Mouse (Mus musculus): Measurements from ENCODE around the gene Fgfr2.

The Fgfr2 gene

GRCm38 (mm10) chr7:133123244-133123998, at the start of gene Fgfr2:
Gene Fgfr2, minus strand, starts transcription at chr7:133123350.
- DNase-seq: peak; percentile 78 to 87

- peak; percentile 77 to 84 for DNase-seq
Observed at GRCm38 (mm10) chr7:133171403-133172032, 48.4 kb upstream of the Fgfr2 start.

GRCm38 (mm10) chr7:133168928-133169327, 45.8 kb upstream of the Fgfr2 start:
- no peak for DNase-seq

DNA sequence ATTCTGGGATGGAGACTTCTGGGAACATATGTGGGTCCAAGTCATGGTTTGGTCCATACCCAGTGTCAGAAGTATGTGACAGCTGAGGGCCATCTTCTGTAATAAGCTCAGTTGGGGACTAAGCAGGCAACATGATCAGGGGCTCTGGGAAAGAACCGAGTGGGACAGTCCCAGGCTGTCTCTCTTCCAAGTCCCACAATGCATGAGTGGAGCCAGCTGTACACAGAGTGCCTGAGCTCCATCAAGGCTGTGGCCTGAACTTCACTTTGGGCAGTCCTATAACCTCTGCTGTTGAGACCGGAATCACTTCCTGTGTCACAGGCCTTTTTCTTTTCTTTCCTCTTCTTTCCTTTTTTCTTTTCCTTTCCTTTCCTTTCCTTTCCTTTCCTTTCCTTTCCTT, 44.8 kb upstream of the Fgfr2 start:
- peak in 1 of 2 experiments; percentile 44 for DNase-seq

- DNase-seq: no peak
Observed at GRCm38 (mm10) chr7:133164770-133165169, 41.6 kb upstream of the Fgfr2 start.

DNA sequence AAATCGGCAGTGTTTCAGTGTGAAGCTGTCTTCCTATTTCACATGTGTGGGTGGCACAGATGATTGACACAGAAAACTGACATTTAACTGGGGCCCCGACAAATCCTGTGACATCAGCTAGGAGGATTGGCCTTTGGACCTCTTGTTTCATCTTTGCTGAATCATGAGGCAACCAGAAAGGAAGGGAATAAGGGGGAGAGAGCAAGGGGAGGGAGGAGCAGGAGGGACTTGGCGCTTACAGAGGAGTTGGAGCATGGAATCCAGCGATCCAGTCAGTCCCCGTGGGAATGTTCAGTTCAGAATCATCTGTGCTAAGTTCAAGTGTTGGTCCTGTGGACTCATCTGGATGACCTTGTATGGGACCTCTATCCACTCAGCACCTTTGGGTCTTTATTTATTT, 39.9 kb upstream of the Fgfr2 start:
- peak in 1 of 2 experiments; percentile 40 for DNase-seq

DNA sequence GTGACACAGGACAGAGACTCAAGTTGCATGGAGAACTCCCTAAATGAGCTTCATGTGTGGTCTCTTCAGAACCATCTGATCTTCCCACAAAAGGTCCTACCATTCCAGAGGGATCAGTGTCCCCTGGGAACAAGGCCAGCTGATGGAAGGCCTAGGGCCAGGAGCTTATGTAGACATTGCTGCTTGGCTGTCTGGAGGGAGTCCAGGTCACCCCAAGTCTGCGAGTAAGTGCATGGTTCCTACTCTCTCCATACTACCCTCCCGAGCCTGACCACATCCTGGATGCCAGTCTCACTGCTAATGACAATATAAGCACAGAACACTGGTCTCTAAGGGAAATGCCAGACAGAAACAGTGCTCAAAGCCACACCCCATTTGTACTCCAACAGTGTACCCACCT, 39.0 kb upstream of the Fgfr2 start:
- peak; percentile 42 to 56 for DNase-seq

- peak; percentile 41 to 49 for DNase-seq
Observed at GRCm38 (mm10) chr7:133161362-133162080, 38.4 kb upstream of the Fgfr2 start.

- no peak for DNase-seq
Observed at GRCm38 (mm10) chr7:133159519-133159918, 36.4 kb upstream of the Fgfr2 start.

DNA sequence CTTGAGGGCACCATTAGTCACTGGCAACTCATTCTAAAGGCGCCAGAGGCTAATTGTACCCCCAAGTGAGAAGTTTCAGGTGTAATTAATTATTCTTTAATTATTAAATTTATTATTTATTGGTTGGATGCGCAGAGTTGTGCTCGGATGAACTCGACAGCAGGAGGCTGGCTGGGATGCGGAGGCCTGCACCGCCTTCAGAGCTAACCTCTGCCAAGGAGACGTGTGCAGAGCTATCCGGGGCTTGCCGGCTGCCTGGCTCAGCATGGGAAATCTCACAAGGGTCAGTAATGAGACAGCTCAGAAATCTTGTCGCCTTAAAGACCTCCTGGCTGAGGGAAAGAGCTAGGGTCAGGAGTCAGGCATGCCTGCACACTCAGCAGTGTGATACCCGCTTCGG, 32.5 kb upstream of the Fgfr2 start:
- DNase-seq: no peak

DNA sequence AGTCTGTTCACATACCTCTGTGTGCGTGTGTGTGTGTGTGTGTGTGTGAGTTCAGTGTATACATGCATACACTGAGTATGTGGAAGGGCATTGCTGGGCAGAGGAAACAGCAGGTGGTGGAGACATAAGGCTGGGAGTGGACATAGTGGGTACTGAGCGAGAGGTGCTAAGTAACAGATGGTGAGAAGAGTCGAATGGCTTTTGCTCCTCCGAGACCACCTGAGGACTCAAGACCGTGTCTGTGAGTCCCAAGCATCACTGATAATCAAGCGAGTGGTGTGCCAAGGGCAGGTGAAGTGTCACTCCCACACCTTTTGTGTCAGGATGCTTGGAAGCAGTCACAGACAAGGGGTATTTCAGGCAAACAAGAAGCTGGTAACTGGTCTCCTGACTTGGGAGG, 31.7 kb upstream of the Fgfr2 start:
- DNase-seq: no peak

GRCm38 (mm10) chr7:133139689-133140336, 16.7 kb upstream of the Fgfr2 start:
- no peak for DNase-seq

- peak in 1 of 2 experiments; percentile 31 for DNase-seq
Observed at GRCm38 (mm10) chr7:133133552-133133951, 10.4 kb upstream of the Fgfr2 start.

GRCm38 (mm10) chr7:133132702-133133101, 9.6 kb upstream of the Fgfr2 start:
- no peak for DNase-seq

DNA sequence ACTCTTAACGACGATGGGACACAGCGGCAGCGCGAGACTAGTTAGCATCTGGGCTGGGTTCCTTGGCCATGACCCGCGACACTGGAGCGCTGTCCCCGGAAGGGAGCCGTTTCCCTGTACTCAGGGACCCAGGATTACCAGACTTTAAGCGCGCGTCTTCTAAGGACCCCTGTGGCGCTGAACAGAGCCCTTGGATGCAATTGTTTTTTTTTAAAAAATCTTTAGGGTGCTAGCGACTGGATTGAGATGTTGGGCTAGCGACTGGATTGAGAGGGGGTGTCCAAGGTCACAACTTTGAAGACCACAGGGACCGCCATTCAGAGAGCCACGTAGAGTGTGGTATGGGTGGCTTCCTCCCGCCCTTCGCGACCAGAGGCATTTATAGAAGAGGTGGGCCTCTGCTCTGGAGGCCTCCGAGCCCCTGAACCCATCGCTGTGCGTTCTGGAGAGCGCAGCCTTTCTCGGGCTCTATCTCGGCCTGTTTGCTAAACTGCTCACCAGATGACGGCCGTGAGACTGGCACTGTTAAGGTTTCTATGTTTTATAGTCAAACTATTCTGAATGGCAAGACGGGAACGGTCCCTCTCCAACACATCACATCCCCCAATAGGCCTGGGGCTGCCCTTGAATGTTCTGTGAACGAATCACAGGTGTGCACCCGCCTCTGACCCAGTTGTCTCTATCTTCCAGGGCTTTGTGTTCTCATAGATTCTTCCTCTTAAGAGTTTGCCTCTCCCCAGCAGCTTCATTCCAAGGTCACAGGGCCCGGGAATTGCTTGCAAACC, 1.7 kb upstream of the Fgfr2 start:
- DNase-seq: peak; percentile 38 to 57

- DNase-seq: peak; percentile 89 to 94
Observed at GRCm38 (mm10) chr7:133123999-133124700, 1.0 kb upstream of the Fgfr2 start, which contains the start of gene Ctbp2. Gene Ctbp2, minus strand, starts transcription at chr7:133124354.

- peak; percentile 68 to 79 for DNase-seq
Observed at GRCm38 (mm10) chr7:133122379-133123243, 539 bp downstream of the Fgfr2 start.

GRCm38 (mm10) chr7:133121661-133122378, 1.3 kb downstream of the Fgfr2 start:
- DNase-seq: peak; percentile 70 to 76

GRCm38 (mm10) chr7:133121080-133121607, 2.0 kb downstream of the Fgfr2 start:
- DNase-seq: no peak
